ENCODE assay signal across 8 mouse cellular contexts in genomic region chr14:16242193-16242815, GRCm38 (mm10). TPM values are rescaled to one million over a fixed set of nuclear protein-coding genes. Genes with fewer than 3 reads are reported as not detected.
DNase-seq lines count a peak whose midpoint lies in the region; ATAC-seq and TF ChIP-seq lines count a peak whose summit lies in the region.

No protein-coding gene starts in this region.

- H3K9me3 ChIP-seq in ES-Bruce4 (replicated peaks; ENCODE audit: control insufficient read depth, insufficient read depth, low read length, poor library complexity, severe bottlenecking), result peaks cover 4% of the 10 kb centered on the region; the same call in 1 of the 2 replicates
- H3K9me3 ChIP-seq in forebrain, embryonic 10.5 days, result peaks cover 3% of the 10 kb centered on the region; the same call in 1 of the 2 replicates
- no peaks in the 10 kb centered on the region for H3K9me3 ChIP-seq in limb, embryonic 12.5 days
- H3K9me3 ChIP-seq in neural tube, embryonic 15.5 days (replicated peaks), result no peaks in the 10 kb centered on the region

- peak overlapping the region; percentile 56 for H3K9ac ChIP-seq in ES-Bruce4 (ENCODE audit: low read depth, poor library complexity, severe bottlenecking)
- H3K9ac ChIP-seq in limb, embryonic 12.5 days (replicated peaks), result no peak overlapping the region
- no peak overlapping the region; the same call in 1 of the 2 replicates for H3K9ac ChIP-seq in neural tube, embryonic 15.5 days (replicated peaks)

- no peaks in the 10 kb centered on the region for H3K36me3 ChIP-seq in ES-Bruce4 (ENCODE audit: control insufficient read depth, insufficient read depth, low read length, poor library complexity, severe bottlenecking)
- no peaks in the 10 kb centered on the region; the same call in 1 of the 2 replicates for H3K36me3 ChIP-seq in forebrain, embryonic 10.5 days (replicated peaks)
- H3K36me3 ChIP-seq in limb, embryonic 12.5 days, result 0 out of 2 replicates have a peak, but pooled peaks cover 5% of the 10 kb centered on the region
- H3K36me3 ChIP-seq in neural tube, embryonic 15.5 days, result no peaks in the 10 kb centered on the region

- peak; percentile 6 for DNase-seq in gastrocnemius, postnatal 10 days
- DNase-seq in gastrocnemius, postnatal 4 days (ENCODE audit: low spot score in 2 of 2), result no peak
- DNase-seq in forebrain, embryonic 10.5 days (ENCODE audit: extremely low spot score, low spot score), result no peak
- no peak for DNase-seq in ovary, postnatal 36 days (ENCODE audit: low spot score)

- no peak overlapping the region for H3K27ac ChIP-seq in ES-Bruce4 (ENCODE audit: insufficient read depth, low read length)
- H3K27ac ChIP-seq in forebrain, embryonic 10.5 days, result peak overlapping the region; percentile 90; the same call in 1 of the 2 replicates
- no peak overlapping the region for H3K27ac ChIP-seq in limb, embryonic 12.5 days
- no peak overlapping the region for H3K27ac ChIP-seq in neural tube, embryonic 15.5 days (replicated peaks)

- WGBS in forebrain, embryonic 10.5 days, result 96% methylated on average over 10 of the region's 10 CpGs
- WGBS in limb, embryonic 12.5 days, result 96% methylated on average over 10 of the region's 10 CpGs
- 96% methylated on average over 10 of the region's 10 CpGs for WGBS in neural tube, embryonic 15.5 days

- H3K4me3 ChIP-seq in ES-Bruce4 (ENCODE audit: low read depth, low read length), result peak overlapping the region; percentile 92; the same call in 1 of the 2 replicates
- H3K4me3 ChIP-seq in forebrain, embryonic 10.5 days, result peak overlapping the region; percentile 61
- peak overlapping the region; percentile 49 for H3K4me3 ChIP-seq in limb, embryonic 12.5 days (replicated peaks)
- peak overlapping the region; percentile 64 for H3K4me3 ChIP-seq in neural tube, embryonic 15.5 days (replicated peaks)

- no peaks in the 10 kb centered on the region for H3K4me1 ChIP-seq in ES-Bruce4 (ENCODE audit: control insufficient read depth, insufficient read depth, low read length)
- peaks cover 16% of the 10 kb centered on the region for H3K4me1 ChIP-seq in forebrain, embryonic 10.5 days
- no peaks in the 10 kb centered on the region; the same call in 1 of the 2 replicates for H3K4me1 ChIP-seq in limb, embryonic 12.5 days (replicated peaks)
- H3K4me1 ChIP-seq in neural tube, embryonic 15.5 days, result peaks cover 14% of the 10 kb centered on the region

- TF ChIP-seq CTCF in ES-Bruce4 (IDR thresholded peaks at IDR 0.05; ENCODE audit: low read depth, low read length), result no peak

- H3K27me3 ChIP-seq in ES-Bruce4 (ENCODE audit: control insufficient read depth, insufficient read depth, low read length, poor library complexity, severe bottlenecking), result no peaks in the 10 kb centered on the region
- no peaks in the 10 kb centered on the region for H3K27me3 ChIP-seq in forebrain, embryonic 10.5 days (ENCODE audit: poor library complexity, severe bottlenecking)
- no peaks in the 10 kb centered on the region for H3K27me3 ChIP-seq in limb, embryonic 12.5 days
- H3K27me3 ChIP-seq in neural tube, embryonic 15.5 days (replicated peaks), result no peaks in the 10 kb centered on the region

- no peak for TF ChIP-seq EP300 in ES-Bruce4 (IDR thresholded peaks at IDR 0.05; ENCODE audit: insufficient read depth, low read depth, low read length)

- TF ChIP-seq POLR2A in ES-Bruce4 (IDR thresholded peaks at IDR 0.05; ENCODE audit: insufficient read depth, low read length), result no peak

- no peak for ATAC-seq in limb, embryonic 12.5 days (ENCODE audit: insufficient number of reproducible peaks, insufficient read depth, low FRiP score, low TSS enrichment, low read depth)
- no peak for ATAC-seq in neural tube, embryonic 15.5 days (ENCODE audit: low FRiP score)
- no peak for ATAC-seq in activated CD4-positive, CD25-positive, alpha-beta regulatory T cell, adult 4 months

- peak overlapping the region; percentile 66 for H3K4me2 ChIP-seq in limb, embryonic 12.5 days
- H3K4me2 ChIP-seq in neural tube, embryonic 15.5 days, result peak overlapping the region; percentile 78

RNA-seq across cellular contexts. Expression of gene Ngly1, which starts 6.8 kb away (rescaled TPM):
- total RNA-seq in gastrocnemius, postnatal 10 days (2021), result 10 to 100 TPM; 44.2 to 46.2 TPM
- 10 to 100 TPM; 40.5 to 53.9 TPM for total RNA-seq in gastrocnemius, postnatal 4 days (2021)
- polyA plus RNA-seq in ES-Bruce4 (2011; ENCODE audit: insufficient read depth, insufficient read length, low read depth, missing spikeins), result 10.4 and 11.8 TPM in 2 replicates
- 17.8 and 18.0 TPM in 2 replicates for polyA plus RNA-seq in forebrain, embryonic 10.5 days (2016; fragmentation: Nextera tagmentation; extraction: Ambion mirVana)
- polyA plus RNA-seq in limb, embryonic 12.5 days (2016; fragmentation: Nextera tagmentation; extraction: Ambion mirVana), result 33.8 and 36.0 TPM in 2 replicates
- polyA plus RNA-seq in neural tube, embryonic 15.5 days (2015; fragmentation: Nextera tagmentation; extraction: Ambion mirVana), result 27.1 and 32.7 TPM in 2 replicates
- polyA plus RNA-seq in activated CD4-positive, CD25-positive, alpha-beta regulatory T cell, adult 4 months (2017; shearing (Covaris generic)), result 10 to 100 TPM; 70.5 to 98.9 TPM

RNA-seq across cellular contexts. Expression of gene Oxsm, which starts 7.3 kb away (rescaled TPM):
- 10 to 100 TPM; 11.0 to 11.8 TPM for total RNA-seq in gastrocnemius, postnatal 10 days (2021)
- 10 to 100 TPM; 11.1 to 11.7 TPM for total RNA-seq in gastrocnemius, postnatal 4 days (2021)
- polyA plus RNA-seq in ES-Bruce4 (2011; ENCODE audit: insufficient read depth, insufficient read length, low read depth, missing spikeins), result 7.1 and 7.2 TPM in 2 replicates
- 1.3 and 1.6 TPM in 2 replicates for polyA plus RNA-seq in forebrain, embryonic 10.5 days (2016; fragmentation: Nextera tagmentation; extraction: Ambion mirVana)
- 1.4 and 1.8 TPM in 2 replicates for polyA plus RNA-seq in limb, embryonic 12.5 days (2016; fragmentation: Nextera tagmentation; extraction: Ambion mirVana)
- 2.0 and 2.2 TPM in 2 replicates for polyA plus RNA-seq in neural tube, embryonic 15.5 days (2015; fragmentation: Nextera tagmentation; extraction: Ambion mirVana)
- 1 to 10 TPM; 5.1 to 5.3 TPM for polyA plus RNA-seq in activated CD4-positive, CD25-positive, alpha-beta regulatory T cell, adult 4 months (2017; shearing (Covaris generic))
